Mouse (Mus musculus) layer of hippocampus, adult 9-11 months (tissue): ENCODE measurements around the gene Cacng8.

ENCODE experiments used
- DNase-seq: peaks from one replicate; pipeline ENCODE4 v3.0.0; 2022

Cacng8 gene

GRCm38 (mm10) chr7:3390413-3391080, at the start of gene Cacng8:
Cacng8 (plus strand) TSS chr7:3390683.
- no peak for DNase-seq

- no peak for DNase-seq
Observed at GRCm38 (mm10) chr7:3343861-3344260, 46.6 kb upstream of the Cacng8 start.

- DNase-seq: no peak
Observed at GRCm38 (mm10) chr7:3345301-3345700, 45.2 kb upstream of the Cacng8 start.

GRCm38 (mm10) chr7:3347366-3348287, 42.9 kb upstream of the Cacng8 start:
- no peak for DNase-seq

- no peak for DNase-seq
Observed at GRCm38 (mm10) chr7:3348326-3348725, 42.2 kb upstream of the Cacng8 start.

GRCm38 (mm10) chr7:3349775-3350174, 40.7 kb upstream of the Cacng8 start:
- DNase-seq: no peak

GRCm38 (mm10) chr7:3351536-3351935, 38.9 kb upstream of the Cacng8 start:
- no peak for DNase-seq

GRCm38 (mm10) chr7:3354850-3355249, 35.6 kb upstream of the Cacng8 start:
- DNase-seq: no peak

GRCm38 (mm10) chr7:3360678-3361077, 29.8 kb upstream of the Cacng8 start:
- DNase-seq: no peak

GRCm38 (mm10) chr7:3365547-3366279, 24.8 kb upstream of the Cacng8 start:
- no peak for DNase-seq

GRCm38 (mm10) chr7:3366705-3367516, 23.6 kb upstream of the Cacng8 start:
- DNase-seq: no peak

- no peak for DNase-seq
Observed at GRCm38 (mm10) chr7:3367569-3367968, 22.9 kb upstream of the Cacng8 start.

- no peak for DNase-seq
Observed at GRCm38 (mm10) chr7:3368311-3368710, 22.2 kb upstream of the Cacng8 start.

GRCm38 (mm10) chr7:3369189-3369588, 21.3 kb upstream of the Cacng8 start:
- no peak for DNase-seq

GRCm38 (mm10) chr7:3370407-3370806, 20.1 kb upstream of the Cacng8 start:
- DNase-seq: no peak

- DNase-seq: no peak
Observed at GRCm38 (mm10) chr7:3372376-3372775, 18.1 kb upstream of the Cacng8 start.

- no peak for DNase-seq
Observed at GRCm38 (mm10) chr7:3373754-3374153, 16.7 kb upstream of the Cacng8 start.

- no peak for DNase-seq
Observed at GRCm38 (mm10) chr7:3376831-3377230, 13.7 kb upstream of the Cacng8 start.

- DNase-seq: no peak
Observed at GRCm38 (mm10) chr7:3382123-3382522, 8.4 kb upstream of the Cacng8 start.

- no peak for DNase-seq
Observed at GRCm38 (mm10) chr7:3384807-3385319, 5.6 kb upstream of the Cacng8 start.

- no peak for DNase-seq
Observed at GRCm38 (mm10) chr7:3386036-3386730, 4.3 kb upstream of the Cacng8 start.

GRCm38 (mm10) chr7:3387761-3388160, 2.7 kb upstream of the Cacng8 start:
- DNase-seq: no peak
